Mouse (Mus musculus): ENCODE data around the gene H13. TPM values are rescaled to one million over a fixed set of nuclear protein-coding genes. Genes with fewer than 3 reads are reported as not detected.
A peak's percentile ranks its signal among the peaks of the same experiment; 100 is the strongest.

The H13 gene
- polyA plus RNA-seq, 2 experiments: 27.4 to 38.1 TPM

GRCm38 (mm10) chr2:152729013-152729635, 59.9 kb downstream of the H13 start:
- WGBS (ENCODE audit: insufficient replicate concordance): 30% methylated on average over 8 of the region's 8 CpGs
- TF ChIP-seq EP300 (IDR thresholded peaks at IDR 0.05; ENCODE audit: low read depth) (no peak), CTCF (IDR thresholded peaks at IDR 0.05; ENCODE audit: low read depth) (no peak)
- no peak overlapping the region for H3K4me2 ChIP-seq (ENCODE audit: low read depth)
- peaks cover 16% of the 10 kb centered on the region for H3K27me3 ChIP-seq (ENCODE audit: control insufficient read depth, insufficient read depth, low read length)
- no peak overlapping the region for H3K27ac ChIP-seq
- no peak overlapping the region for H3K4me3 ChIP-seq (ENCODE audit: insufficient read depth in 1 of 2, low read depth in 2 of 2, low read length in 2 of 2)
- no peaks in the 10 kb centered on the region for H3K9me3 ChIP-seq (ENCODE audit: control insufficient read depth, low read length)
- ATAC-seq (ENCODE audit: insufficient read depth): peak; percentile 43
- DNase-seq (ENCODE audit: low read depth in 3 of 3, low spot score in 3 of 3): no peak
- no peak overlapping the region for H3K9ac ChIP-seq (replicated peaks)
- no peaks in the 10 kb centered on the region for H3K36me3 ChIP-seq (replicated peaks; ENCODE audit: control insufficient read depth, insufficient read depth, low read depth)
- H3K4me1 ChIP-seq (replicated peaks; ENCODE audit: control insufficient read depth in 2 of 2, insufficient read depth in 2 of 2, low read length in 1 of 2): peaks cover 0 to 26% of the 10 kb centered on the region in 2 experiments; a peak in 2 of 4 replicates

- Histone ChIP-seq H3K9me3 (ENCODE audit: control insufficient read depth, low read length) (no peaks in the 10 kb centered on the region), H3K36me3 (replicated peaks; ENCODE audit: control insufficient read depth, insufficient read depth, low read depth) (no peaks in the 10 kb centered on the region), H3K4me3 (ENCODE audit: insufficient read depth in 1 of 2, low read depth in 2 of 2, low read length in 2 of 2) (no peak overlapping the region), H3K4me2 (ENCODE audit: low read depth) (no peak overlapping the region), H3K4me1 (replicated peaks; ENCODE audit: control insufficient read depth in 2 of 2, insufficient read depth in 2 of 2, low read length in 1 of 2) (peaks cover 0 to 23% of the 10 kb centered on the region in 2 experiments; a peak in 3 of 4 replicates), H3K27me3 (ENCODE audit: control insufficient read depth, insufficient read depth, low read length) (peaks cover 13% of the 10 kb centered on the region), H3K9ac (replicated peaks) (no peak overlapping the region), H3K27ac (no peak overlapping the region)
- WGBS (ENCODE audit: insufficient replicate concordance): 16% methylated on average over 7 of the region's 7 CpGs
- DNase-seq (ENCODE audit: low read depth in 3 of 3, low spot score in 3 of 3) (no peak), ATAC-seq (ENCODE audit: insufficient read depth) (peak; percentile 59)
- TF ChIP-seq EP300 (IDR thresholded peaks at IDR 0.05; ENCODE audit: low read depth): no peak
- no peak for TF ChIP-seq CTCF (IDR thresholded peaks at IDR 0.05; ENCODE audit: low read depth)
Observed at GRCm38 (mm10) chr2:152729636-152730020, 60.4 kb downstream of the H13 start.

- Histone ChIP-seq H3K36me3 (replicated peaks; ENCODE audit: control insufficient read depth, insufficient read depth, low read depth) (no peaks in the 10 kb centered on the region), H3K27me3 (ENCODE audit: control insufficient read depth, insufficient read depth, low read length) (peaks cover 6% of the 10 kb centered on the region; the same call in 1 of the 2 replicates), H3K4me2 (ENCODE audit: low read depth) (no peak overlapping the region), H3K9me3 (ENCODE audit: control insufficient read depth, low read length) (no peaks in the 10 kb centered on the region), H3K4me1 (replicated peaks; ENCODE audit: control insufficient read depth in 2 of 2, insufficient read depth in 2 of 2, low read length in 1 of 2) (peaks cover 4 to 36% of the 10 kb centered on the region in 2 experiments; a peak in 3 of 4 replicates), H3K27ac (no peak overlapping the region), H3K4me3 (ENCODE audit: insufficient read depth in 1 of 2, low read depth in 2 of 2, low read length in 2 of 2) (no peak overlapping the region), H3K9ac (replicated peaks) (no peak overlapping the region)
- ATAC-seq (ENCODE audit: insufficient read depth) (no peak), DNase-seq (ENCODE audit: low read depth in 3 of 3, low spot score in 3 of 3) (no peak)
- no peak for TF ChIP-seq EP300 (IDR thresholded peaks at IDR 0.05; ENCODE audit: low read depth)
- no peak for TF ChIP-seq CTCF (IDR thresholded peaks at IDR 0.05; ENCODE audit: low read depth)
- WGBS (ENCODE audit: insufficient replicate concordance): 63% methylated on average over 2 of the region's 2 CpGs
Observed at GRCm38 (mm10) chr2:152733201-152733600, 63.9 kb downstream of the H13 start.

GRCm38 (mm10) chr2:152734501-152734900, 65.2 kb downstream of the H13 start:
- Histone ChIP-seq H3K27me3 (ENCODE audit: control insufficient read depth, insufficient read depth, low read length) (peaks cover 6% of the 10 kb centered on the region; the same call in 1 of the 2 replicates), H3K4me2 (ENCODE audit: low read depth) (peak overlapping the region; percentile 93), H3K27ac (no peak overlapping the region), H3K36me3 (replicated peaks; ENCODE audit: control insufficient read depth, insufficient read depth, low read depth) (no peaks in the 10 kb centered on the region), H3K4me1 (replicated peaks; ENCODE audit: control insufficient read depth in 2 of 2, insufficient read depth in 2 of 2, low read length in 1 of 2) (peaks cover 6 to 32% of the 10 kb centered on the region in 2 experiments; a peak in 3 of 4 replicates), H3K9me3 (ENCODE audit: control insufficient read depth, low read length) (no peaks in the 10 kb centered on the region), H3K9ac (replicated peaks) (no peak overlapping the region), H3K4me3 (ENCODE audit: insufficient read depth in 1 of 2, low read depth in 2 of 2, low read length in 2 of 2) (peak overlapping the region in 1 of 2 experiments; percentile 36; a peak in 2 of 4 replicates)
- TF ChIP-seq EP300 (IDR thresholded peaks at IDR 0.05; ENCODE audit: low read depth): no peak
- no peak for TF ChIP-seq CTCF (IDR thresholded peaks at IDR 0.05; ENCODE audit: low read depth)
- 23% methylated on average over 10 of the region's 10 CpGs for WGBS (ENCODE audit: insufficient replicate concordance)
- no peak for ATAC-seq (ENCODE audit: insufficient read depth)
- DNase-seq (ENCODE audit: low read depth in 3 of 3, low spot score in 3 of 3): no peak

GRCm38 (mm10) chr2:152734984-152735383, 65.7 kb downstream of the H13 start:
- TF ChIP-seq EP300 (IDR thresholded peaks at IDR 0.05; ENCODE audit: low read depth) (no peak), CTCF (IDR thresholded peaks at IDR 0.05; ENCODE audit: low read depth) (no peak)
- 1% methylated on average over 28 of the region's 28 CpGs for WGBS (ENCODE audit: insufficient replicate concordance)
- peaks cover 6% of the 10 kb centered on the region; the same call in 1 of the 2 replicates for H3K27me3 ChIP-seq (ENCODE audit: control insufficient read depth, insufficient read depth, low read length)
- H3K4me3 ChIP-seq (ENCODE audit: insufficient read depth in 1 of 2, low read depth in 2 of 2, low read length in 2 of 2): peak overlapping the region; percentile 8 to 36; a peak in 3 of 4 replicates
- no peak overlapping the region for H3K9ac ChIP-seq (replicated peaks)
- peak; percentile 62 to 66 (median 66) for DNase-seq (ENCODE audit: low read depth in 3 of 3, low spot score in 3 of 3)
- H3K36me3 ChIP-seq (replicated peaks; ENCODE audit: control insufficient read depth, insufficient read depth, low read depth): no peaks in the 10 kb centered on the region
- no peaks in the 10 kb centered on the region for H3K9me3 ChIP-seq (ENCODE audit: control insufficient read depth, low read length)
- H3K27ac ChIP-seq: no peak overlapping the region
- H3K4me2 ChIP-seq (ENCODE audit: low read depth): peak overlapping the region; percentile 93
- H3K4me1 ChIP-seq (replicated peaks; ENCODE audit: control insufficient read depth in 2 of 2, insufficient read depth in 2 of 2, low read length in 1 of 2): peaks cover 10 to 32% of the 10 kb centered on the region in 2 experiments
- peak; percentile 29 for ATAC-seq (ENCODE audit: insufficient read depth)

Measured in liver, embryonic 14.5 days (tissue).